Mouse (Mus musculus): ENCODE measurements around the gene Olfr1410. TPM values are rescaled to one million over a fixed set of nuclear protein-coding genes. Genes with fewer than 3 reads are reported as not detected.
A peak's percentile ranks its signal among the peaks of the same experiment; 100 is the strongest.

Gene Olfr1410
- total and polyA plus RNA-seq, 3 experiments: not detected

DNA sequence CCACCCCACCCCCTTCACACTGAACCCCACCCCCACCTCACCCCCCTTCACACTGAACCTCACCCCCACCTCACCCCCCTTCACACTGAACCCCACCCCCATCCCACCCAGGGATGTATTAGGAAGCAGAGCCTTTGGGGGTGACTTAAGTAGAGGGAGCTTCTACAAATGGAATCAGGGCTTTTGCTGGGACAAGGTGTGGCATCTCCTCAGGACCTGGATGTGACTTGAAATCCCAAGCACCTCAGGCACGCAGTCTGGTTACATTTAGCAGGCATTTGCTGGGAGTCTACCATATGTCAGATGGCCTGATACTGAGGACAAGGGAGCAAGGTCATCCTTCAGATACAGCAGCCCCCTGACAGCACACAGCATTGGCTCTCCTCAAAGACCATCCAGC is 29.0 kb downstream of the Olfr1410 start:
- H3K9ac ChIP-seq (ENCODE audit: control insufficient read depth, low read depth, low read length, poor library complexity, severe bottlenecking): no peak overlapping the region
- no peaks in the 10 kb centered on the region for H3K9me3 ChIP-seq (replicated peaks; ENCODE audit: insufficient read depth, low read length)
- no peaks in the 10 kb centered on the region; a peak in 1 of 4 replicates for H3K4me1 ChIP-seq (ENCODE audit: control insufficient read depth in 1 of 2, insufficient read depth in 2 of 2, low read length in 2 of 2)
- DNase-seq (ENCODE audit: low read depth, low spot score): no peak
- no peak overlapping the region for H3K4me3 ChIP-seq (ENCODE audit: control insufficient read depth in 1 of 2, insufficient read depth in 1 of 2, low read depth in 2 of 2, low read length in 2 of 2)
- TF ChIP-seq BHLHE40 (IDR thresholded peaks at IDR 0.05; ENCODE audit: borderline replicate concordance, low read depth, low read length) (no peak), NELFE (IDR thresholded peaks at IDR 0.05; ENCODE audit: low read depth, low read length) (no peak), MAFK (IDR thresholded peaks at IDR 0.05; ENCODE audit: borderline replicate concordance, low read depth, low read length) (no peak), UBTF (IDR thresholded peaks at IDR 0.05; ENCODE audit: borderline replicate concordance, insufficient read depth, low read depth, low read length) (no peak), KAT2A (conservative IDR thresholded peaks at IDR 0.05; ENCODE audit: low read depth, low read length) (no peak), ZC3H11A (IDR thresholded peaks at IDR 0.05; ENCODE audit: low read depth, low read length) (no peak)
- H3K27me3 ChIP-seq (ENCODE audit: control insufficient read depth in 1 of 2, insufficient read depth in 2 of 2, low read length in 2 of 2): no peaks in the 10 kb centered on the region
- H3K27ac ChIP-seq (ENCODE audit: control insufficient read depth, low read depth, low read length): no peak overlapping the region
- H3K36me3 ChIP-seq (ENCODE audit: control insufficient read depth in 1 of 2, insufficient read depth in 2 of 2, low read length in 2 of 2): peaks cover 1 to 2% of the 10 kb centered on the region in 2 experiments; a peak in 2 of 4 replicates
- H3K79me2 ChIP-seq (ENCODE audit: control insufficient read depth, insufficient read depth, low read length, poor library complexity): peaks cover 9% of the 10 kb centered on the region; the same call in 1 of the 2 replicates

DNA sequence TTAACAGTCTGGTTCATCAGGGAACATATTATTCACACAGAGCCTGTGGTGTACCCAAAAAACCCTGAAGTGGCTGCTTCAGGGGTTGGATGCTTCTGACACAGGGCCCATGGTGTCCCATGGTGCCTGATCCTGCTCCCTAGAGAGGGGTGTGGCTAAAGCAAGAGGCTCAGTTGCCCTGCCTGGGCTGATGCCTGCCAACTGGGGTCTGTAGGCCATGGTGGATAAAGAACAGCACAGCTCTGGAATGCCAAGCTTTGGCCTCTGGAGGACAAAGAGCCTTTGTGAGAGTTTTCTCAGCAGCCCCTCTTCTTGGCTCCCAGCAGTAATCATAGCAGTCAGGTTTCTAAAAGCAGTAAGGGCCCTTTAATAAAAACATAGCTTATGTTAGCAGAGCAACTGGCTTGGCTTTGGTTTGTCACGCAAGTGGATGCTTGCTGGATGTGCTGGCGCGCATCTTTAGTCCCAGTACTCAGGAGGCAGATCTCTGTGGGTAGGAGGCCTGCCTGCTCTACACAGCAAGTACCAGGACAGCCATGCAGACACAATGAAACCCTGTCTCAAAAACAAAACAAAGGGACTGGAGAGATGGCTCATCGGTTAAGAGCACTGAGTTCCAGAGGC is 29.5 kb downstream of the Olfr1410 start:
- H3K9ac ChIP-seq (ENCODE audit: control insufficient read depth, low read depth, low read length, poor library complexity, severe bottlenecking): no peak overlapping the region
- H3K4me3 ChIP-seq (ENCODE audit: control insufficient read depth in 1 of 2, insufficient read depth in 1 of 2, low read depth in 2 of 2, low read length in 2 of 2): no peak overlapping the region
- peaks cover 2 to 5% of the 10 kb centered on the region in 2 experiments; a peak in 3 of 4 replicates for H3K36me3 ChIP-seq (ENCODE audit: control insufficient read depth in 1 of 2, insufficient read depth in 2 of 2, low read length in 2 of 2)
- no peaks in the 10 kb centered on the region for H3K27me3 ChIP-seq (ENCODE audit: control insufficient read depth in 1 of 2, insufficient read depth in 2 of 2, low read length in 2 of 2)
- peaks cover 13% of the 10 kb centered on the region for H3K79me2 ChIP-seq (ENCODE audit: control insufficient read depth, insufficient read depth, low read length, poor library complexity)
- peaks cover 0 to 2% of the 10 kb centered on the region in 2 experiments; a peak in 2 of 4 replicates for H3K4me1 ChIP-seq (ENCODE audit: control insufficient read depth in 1 of 2, insufficient read depth in 2 of 2, low read length in 2 of 2)
- DNase-seq (ENCODE audit: low read depth, low spot score): no peak
- H3K27ac ChIP-seq (ENCODE audit: control insufficient read depth, low read depth, low read length): no peak overlapping the region
- no peaks in the 10 kb centered on the region for H3K9me3 ChIP-seq (replicated peaks; ENCODE audit: insufficient read depth, low read length)
- TF ChIP-seq SIN3A (IDR thresholded peaks at IDR 0.05; ENCODE audit: low read length) (no peak), CTCF (IDR thresholded peaks at IDR 0.05 in 2 of 3, conservative IDR thresholded peaks at IDR 0.05 in 1 of 3; ENCODE audit: control insufficient read depth in 1 of 3, insufficient read depth in 1 of 3, low read depth in 2 of 3, low read length in 3 of 3, poor library complexity in 1 of 3, severe bottlenecking in 1 of 3) (no peak), SMC3 (IDR thresholded peaks at IDR 0.05; ENCODE audit: low read depth, low read length) (no peak), ZNF384 (IDR thresholded peaks at IDR 0.05; ENCODE audit: low read depth, low read length) (no peak)

DNA sequence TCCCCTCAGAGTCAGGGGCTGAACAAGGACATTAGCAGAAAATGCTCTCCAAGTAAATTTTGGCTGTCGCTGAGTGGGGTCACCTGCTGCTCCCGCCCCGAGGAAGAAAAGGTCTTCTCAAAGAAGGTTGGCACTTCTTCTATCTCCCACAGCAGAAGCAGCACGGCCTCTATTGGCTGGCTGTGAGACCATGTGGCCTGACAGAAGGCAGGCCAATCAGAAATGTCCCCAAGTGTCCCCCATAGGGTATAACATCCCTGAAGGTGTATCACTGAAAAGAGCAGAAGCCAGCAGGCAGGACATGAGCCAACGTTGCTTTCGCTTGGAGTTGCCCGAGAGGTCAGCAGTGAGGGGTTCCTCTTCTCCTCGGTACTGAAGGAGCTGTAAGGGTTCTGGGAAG is 30.4 kb downstream of the Olfr1410 start:
- TF ChIP-seq ZC3H11A (IDR thresholded peaks at IDR 0.05; ENCODE audit: low read depth, low read length) (no peak), USF1 (IDR thresholded peaks at IDR 0.05; ENCODE audit: low read depth, low read length) (peak; percentile 41; the same call in 1 of the 2 replicates), POLR2A (IDR thresholded peaks at IDR 0.05; ENCODE audit: control insufficient read depth in 1 of 2, insufficient read depth in 1 of 2, low read depth in 1 of 2, low read length in 2 of 2, poor library complexity in 1 of 2) (peak in 1 of 2 experiments; percentile 36; a peak in 1 of 4 replicates)
- Histone ChIP-seq H3K4me3 (ENCODE audit: control insufficient read depth in 1 of 2, insufficient read depth in 1 of 2, low read depth in 2 of 2, low read length in 2 of 2) (no peak overlapping the region), H3K27me3 (ENCODE audit: control insufficient read depth in 1 of 2, insufficient read depth in 2 of 2, low read length in 2 of 2) (no peaks in the 10 kb centered on the region), H3K9me3 (replicated peaks; ENCODE audit: insufficient read depth, low read length) (no peaks in the 10 kb centered on the region), H3K27ac (ENCODE audit: control insufficient read depth, low read depth, low read length) (no peak overlapping the region), H3K36me3 (ENCODE audit: control insufficient read depth in 1 of 2, insufficient read depth in 2 of 2, low read length in 2 of 2) (peaks cover 2 to 11% of the 10 kb centered on the region in 2 experiments; a peak in 3 of 4 replicates), H3K9ac (ENCODE audit: control insufficient read depth, low read depth, low read length, poor library complexity, severe bottlenecking) (no peak overlapping the region), H3K4me1 (ENCODE audit: control insufficient read depth in 1 of 2, insufficient read depth in 2 of 2, low read length in 2 of 2) (peaks cover 0 to 12% of the 10 kb centered on the region in 2 experiments; a peak in 3 of 4 replicates), H3K79me2 (ENCODE audit: control insufficient read depth, insufficient read depth, low read length, poor library complexity) (peaks cover 23% of the 10 kb centered on the region)
- peak; percentile 27 for DNase-seq (ENCODE audit: low read depth, low spot score)
